Mouse (Mus musculus) WW6 (cell line): ENCODE data around the gene Zzef1.

ENCODE experiments used
- DNase-seq: peaks from one replicate; pipeline ENCODE4 v3.0.0-alpha.2; 2013; ENCODE audit warnings: low read depth, low spot score

The Zzef1 gene

DNA sequence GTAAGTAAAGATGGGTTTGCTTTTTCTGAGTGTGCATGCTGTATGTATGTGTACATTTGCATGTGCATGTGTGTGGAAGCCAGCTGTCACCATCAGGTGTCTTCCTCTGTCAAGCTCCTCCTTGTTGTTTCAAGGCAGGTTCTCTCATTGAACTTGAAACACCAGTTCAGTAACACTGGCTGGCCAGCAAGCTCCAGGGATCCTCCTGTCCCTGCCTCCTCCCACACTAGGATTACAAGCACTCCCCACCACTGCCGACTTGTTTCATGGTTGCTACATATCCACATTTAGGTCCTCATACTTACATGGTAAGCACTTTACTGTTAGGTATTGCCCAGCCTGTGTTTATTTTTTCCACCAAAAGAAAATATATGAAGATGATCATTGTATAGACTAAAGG lies 96.6 kb downstream of the Zzef1 start:
- no peak for DNase-seq

DNA sequence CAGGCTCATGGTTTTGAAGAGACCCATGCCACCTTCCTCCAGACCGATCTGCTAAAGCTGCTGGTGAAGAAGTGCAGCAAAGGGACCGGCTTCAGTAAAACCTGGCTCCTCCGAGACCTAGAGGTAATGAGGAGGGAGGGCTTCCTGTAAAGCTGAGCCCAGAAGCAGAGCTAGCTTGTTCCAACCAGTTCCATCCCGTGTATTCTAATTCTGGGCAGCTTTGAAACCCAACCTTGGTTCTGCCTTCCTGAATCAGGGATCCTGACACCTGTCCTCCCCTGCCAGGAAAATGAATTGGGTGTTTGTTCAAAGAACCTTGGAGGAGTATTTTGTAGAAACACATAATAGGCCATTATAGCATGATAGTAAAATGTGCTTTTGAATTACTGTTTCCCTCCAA lies 112.4 kb downstream of the Zzef1 start:
- DNase-seq: peak; percentile 39

DNA sequence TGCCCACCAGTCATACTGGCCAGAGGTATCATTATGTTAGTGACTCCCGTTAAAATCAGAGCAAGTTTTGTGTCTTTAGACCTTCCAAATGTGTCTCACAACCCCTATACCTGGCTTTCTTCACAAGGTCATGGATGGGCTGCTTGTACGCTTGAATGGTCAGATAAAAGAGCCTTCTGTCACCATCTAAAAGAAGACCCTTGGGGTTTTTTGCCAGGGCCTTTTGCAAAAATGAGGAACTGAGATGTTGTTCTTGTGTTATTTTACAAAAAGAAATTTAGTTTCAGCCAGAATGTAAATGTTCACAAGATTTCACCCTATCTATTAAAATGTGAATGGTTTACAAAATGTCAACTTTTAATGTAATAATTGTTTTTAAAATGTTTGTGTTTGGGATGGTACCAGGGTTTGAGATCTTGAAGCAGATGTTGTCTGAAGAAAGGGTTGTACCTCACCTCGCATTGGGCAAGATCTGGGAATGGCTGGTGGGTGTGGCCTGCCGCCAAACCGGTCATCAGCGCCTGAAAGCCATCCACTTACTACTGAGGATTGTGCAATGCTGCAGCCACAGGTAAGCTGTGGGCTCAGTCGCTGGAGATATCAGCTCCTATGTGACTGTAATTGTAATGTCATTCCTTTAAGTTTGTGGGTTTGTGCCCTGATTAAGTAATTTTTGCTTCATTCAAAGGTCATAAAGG lies 121.4 kb downstream of the Zzef1 start:
- DNase-seq: no peak

DNA sequence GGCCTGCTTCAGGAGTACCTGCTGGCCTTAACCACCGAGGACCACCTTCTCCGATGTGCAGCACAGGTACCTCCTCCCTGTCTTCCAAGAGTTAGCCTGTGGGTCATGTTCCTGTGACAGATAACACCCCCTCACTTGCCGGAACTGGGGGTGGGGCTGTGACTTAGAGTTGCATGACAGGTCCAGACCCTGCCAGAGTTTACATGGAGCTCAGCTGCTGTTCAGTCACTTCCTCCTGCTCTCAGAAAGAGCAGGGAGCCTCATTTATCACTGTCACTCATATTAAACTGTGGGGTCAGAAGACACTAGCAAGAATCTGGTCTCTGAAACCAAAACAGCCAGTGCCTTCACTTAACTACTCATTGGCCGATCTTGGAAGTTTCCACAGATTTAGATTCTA lies 127.1 kb downstream of the Zzef1 start:
- no peak for DNase-seq

DNA sequence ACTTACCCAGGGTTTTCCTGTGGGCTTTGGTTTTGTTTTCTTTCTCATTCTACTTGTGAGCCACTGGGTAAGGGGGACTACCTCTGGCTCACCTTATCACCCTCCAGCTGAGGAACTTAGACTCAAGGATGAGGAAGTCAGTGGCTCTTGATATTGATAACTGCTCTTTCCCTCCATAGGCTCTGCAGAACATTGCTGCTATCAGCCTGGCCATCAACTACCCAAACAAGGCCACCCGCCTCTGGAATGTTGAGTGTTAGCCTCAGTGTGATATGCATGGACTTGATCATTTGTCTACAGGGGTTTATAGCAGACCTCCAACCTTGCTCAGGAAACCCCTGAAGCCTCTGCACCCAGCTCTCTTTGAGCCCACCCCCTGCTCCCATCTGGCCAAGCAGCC lies 128.4 kb downstream of the Zzef1 start:
- DNase-seq: no peak

DNA sequence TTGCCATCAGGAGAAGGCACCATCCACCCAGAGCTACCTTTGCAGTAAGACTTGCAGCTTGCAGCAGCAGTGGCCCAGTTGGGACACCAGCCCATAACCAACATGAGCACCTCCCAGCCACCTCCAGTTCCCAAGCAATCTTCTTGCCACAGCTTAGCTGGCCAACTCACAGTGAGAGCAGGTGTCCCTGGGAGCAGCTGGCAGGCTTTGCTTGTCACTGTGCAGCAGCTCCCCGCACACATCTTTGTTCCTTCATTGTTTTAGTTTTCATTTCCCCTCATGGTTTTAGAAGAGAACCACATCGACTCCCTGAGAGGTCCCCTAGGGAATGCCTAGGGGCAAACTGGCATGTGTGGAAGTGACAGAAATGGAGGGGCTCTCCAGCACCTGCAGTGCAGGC lies 129.0 kb downstream of the Zzef1 start:
- DNase-seq: no peak

DNA sequence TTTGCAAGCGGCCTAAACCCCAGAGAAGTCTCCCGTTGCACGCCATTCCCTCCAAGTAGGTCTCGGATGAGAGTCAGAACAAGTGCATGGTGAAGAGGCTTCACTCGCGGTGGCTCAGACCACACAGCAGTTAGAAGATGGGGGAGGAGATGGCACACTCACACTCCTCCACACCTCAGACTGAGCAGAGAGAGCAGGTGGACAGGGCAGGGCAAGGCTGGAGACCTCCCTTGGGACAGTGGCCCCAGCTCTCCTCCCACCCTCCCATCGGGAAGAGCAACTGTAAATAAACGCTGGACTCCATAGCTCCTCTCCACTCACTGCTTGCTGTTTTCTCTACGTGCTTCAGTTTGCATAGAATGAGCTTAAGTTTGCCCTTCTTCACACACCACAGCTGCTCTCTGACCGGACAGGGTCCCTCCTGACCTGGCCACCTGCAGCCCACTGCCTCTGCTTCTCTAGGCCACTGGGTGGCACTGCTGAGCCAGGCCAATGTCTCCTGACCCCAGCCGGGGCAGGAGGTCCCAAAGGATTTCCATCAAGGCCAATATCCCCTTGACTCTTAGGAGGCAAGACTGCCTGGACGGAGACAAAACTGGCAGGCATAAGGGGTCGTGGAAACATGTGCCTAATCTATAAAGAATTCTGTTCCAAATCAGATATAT lies 130.3 kb downstream of the Zzef1 start:
- DNase-seq: no peak

DNA sequence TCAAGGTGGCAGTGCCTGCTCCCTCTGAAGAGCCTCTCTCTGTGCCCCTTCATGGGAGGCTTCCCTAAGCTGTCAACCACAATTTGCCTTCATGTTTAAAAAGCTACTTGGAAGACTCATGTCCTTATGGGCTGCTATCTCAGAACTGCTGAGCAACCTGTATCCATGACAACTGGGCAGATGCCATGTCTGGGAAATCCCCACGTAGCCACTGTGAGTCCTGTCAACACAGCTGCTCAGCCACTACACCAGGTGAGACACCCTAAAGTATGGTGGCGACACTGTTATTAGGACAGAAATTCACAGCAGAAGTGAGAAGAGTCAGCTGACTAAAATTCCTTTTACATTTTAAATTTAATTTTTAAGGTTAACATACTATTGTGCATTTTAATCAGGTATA lies 132.5 kb downstream of the Zzef1 start:
- no peak for DNase-seq

DNA sequence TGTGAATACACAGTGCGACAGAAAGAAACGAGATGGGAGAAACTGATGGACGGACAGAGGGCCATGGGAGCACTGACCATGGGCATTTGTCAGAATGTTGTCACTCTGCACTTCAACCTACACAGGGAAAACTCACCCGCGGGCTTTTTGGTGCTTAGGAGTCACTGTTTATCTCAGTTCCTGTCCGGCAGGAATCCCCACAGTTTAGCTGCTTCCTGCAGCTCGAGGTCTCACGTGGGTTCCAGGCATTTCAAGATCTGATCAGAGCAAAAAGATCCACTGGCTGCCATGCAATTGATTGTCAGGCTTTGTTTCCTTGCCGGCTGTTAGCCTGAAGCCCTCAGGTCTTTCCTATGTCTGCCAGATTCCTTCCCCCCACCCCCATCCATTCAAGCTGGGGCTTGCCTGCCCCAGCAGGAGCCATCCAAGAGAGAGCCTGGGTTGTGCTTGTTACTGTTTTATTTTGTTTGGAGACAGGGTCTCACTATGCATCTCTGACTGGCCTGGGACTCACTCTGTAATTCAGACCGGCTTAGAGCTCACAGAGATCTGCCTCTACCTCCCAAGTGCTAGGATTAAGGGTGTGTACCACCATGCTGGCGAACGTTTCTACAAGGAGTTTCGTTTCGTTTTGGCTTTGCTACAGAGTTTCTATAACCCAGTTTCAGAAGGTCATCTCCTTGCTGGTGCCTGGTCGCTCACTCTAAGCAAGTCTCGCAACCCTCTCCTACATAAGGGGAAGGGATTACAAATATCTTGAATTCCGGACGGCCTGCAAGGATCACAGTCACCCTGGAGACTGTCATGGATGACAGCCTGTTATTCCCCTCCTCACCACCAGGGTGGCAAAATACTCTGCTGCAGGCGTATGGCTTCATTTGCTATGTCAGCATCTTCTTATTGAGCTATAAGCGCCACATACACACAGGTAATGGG lies 144.4 kb downstream of the Zzef1 start:
- DNase-seq: peak; percentile 63

DNA sequence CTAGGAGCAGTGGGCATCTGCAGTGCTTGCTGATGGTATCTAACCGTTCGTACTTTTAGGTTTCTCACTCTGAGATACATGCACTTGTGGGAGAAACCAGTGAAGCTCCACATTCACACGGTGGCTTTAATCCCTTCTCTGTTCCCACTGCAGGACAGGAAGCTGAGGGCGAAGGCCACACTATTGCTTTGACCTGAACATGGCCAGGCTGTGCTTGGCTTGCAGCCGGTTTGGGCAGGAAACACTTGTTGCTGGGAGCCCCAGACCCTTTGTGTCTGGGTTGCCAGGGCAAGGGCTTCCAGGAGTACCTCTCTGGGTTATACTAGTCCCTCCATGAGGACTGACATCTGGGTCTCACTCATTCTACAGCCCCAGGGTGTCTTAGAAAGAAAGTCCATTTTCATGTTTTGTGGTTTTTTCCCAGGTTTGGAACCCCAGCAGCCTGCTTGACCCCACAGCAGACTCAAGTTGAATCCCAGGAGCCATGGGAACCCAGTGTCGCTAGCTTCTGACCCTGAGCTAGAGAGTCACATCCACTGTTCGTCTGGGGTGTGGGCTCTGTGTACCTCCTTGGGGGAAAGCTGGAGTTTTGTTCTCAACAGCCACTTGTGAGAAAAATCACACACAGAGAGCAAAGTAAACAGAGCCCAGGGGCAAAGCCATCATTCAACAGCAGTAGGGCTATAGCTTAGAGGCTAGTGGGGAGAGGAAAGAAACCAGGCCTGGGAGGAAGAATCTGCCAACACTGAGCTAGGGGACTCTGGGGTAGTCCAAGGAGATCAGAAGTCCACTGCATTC lies 149.2 kb downstream of the Zzef1 start:
- no peak for DNase-seq

DNA sequence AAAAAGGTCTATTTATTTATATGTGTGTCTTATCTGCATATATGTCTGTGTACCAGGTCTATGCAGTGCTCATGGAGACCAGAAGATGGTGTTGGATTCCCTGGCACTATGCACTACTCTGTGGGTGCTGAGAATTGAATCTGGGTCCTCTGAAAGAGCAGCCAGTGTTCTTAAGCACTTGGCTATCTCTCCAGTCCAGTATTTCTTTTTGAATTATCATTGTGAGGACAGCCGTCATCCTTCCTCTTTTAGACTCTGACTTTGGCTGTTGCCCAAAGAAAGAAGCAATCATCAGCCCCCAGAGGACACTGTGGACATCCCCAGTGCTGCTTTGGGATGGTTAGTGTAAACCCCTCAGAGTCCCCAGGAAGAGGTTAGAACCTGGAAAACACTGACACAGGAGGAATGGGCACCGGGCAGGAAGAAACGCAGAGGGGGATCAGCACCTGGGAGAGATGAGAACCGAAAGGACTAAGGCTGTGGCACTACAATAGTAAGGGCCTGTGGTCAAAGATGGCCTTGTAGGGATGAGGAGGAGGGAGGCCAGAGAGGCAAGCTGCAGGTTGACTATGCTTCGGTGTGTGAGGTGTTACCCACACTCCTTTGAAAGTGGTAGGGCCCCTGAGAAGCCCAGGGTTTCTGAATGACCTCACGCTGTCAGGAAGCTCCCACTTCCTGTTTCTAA lies 150.0 kb downstream of the Zzef1 start:
- DNase-seq: no peak

DNA sequence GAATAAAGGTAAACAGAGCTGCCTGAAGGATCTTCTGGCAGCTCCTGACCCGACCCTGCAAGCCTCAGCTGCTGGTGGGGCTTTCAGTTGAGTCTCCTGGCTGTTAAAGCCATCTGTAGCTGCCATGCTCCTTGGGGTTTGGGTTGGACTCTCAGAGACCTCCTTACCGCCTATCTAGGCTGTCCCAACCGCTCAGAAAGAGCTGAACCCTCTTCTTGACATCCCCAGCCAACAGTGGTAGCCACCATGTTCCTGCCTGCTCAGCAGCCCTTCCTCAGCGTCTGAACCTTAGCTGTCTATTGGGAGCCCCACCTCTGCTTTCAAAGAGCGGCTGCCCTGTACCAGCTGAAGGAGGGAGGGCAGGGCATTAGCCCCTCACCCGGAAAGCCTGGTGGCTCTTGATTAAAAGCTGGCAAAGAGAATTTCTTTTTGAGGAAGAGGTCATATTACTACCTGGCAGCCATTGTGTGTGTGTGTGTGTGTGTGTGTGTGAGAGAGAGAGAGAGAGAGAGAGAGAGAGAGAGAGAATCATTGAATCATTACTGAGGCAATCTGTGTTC lies 150.6 kb downstream of the Zzef1 start:
- DNase-seq: no peak

DNA sequence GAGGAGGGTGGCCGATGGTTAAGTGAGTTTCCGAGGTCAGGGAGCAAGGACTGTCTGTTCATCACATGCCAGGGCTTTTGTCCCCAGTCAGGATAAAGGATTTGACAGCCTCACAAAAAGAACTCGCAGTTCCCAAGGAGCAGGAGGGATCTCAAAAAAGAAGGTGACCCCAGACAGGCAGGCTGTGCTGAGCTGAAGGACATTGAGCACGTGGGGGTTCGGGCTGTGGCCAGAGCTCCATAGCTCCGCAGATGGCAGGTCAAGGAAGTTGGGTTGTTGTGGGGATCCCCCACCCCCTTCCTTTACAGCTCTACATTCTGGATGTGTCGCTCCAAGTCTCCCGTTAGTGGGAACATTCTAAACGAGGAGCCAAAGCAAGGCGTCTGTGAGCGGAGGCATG lies 151.8 kb downstream of the Zzef1 start:
- no peak for DNase-seq

DNA sequence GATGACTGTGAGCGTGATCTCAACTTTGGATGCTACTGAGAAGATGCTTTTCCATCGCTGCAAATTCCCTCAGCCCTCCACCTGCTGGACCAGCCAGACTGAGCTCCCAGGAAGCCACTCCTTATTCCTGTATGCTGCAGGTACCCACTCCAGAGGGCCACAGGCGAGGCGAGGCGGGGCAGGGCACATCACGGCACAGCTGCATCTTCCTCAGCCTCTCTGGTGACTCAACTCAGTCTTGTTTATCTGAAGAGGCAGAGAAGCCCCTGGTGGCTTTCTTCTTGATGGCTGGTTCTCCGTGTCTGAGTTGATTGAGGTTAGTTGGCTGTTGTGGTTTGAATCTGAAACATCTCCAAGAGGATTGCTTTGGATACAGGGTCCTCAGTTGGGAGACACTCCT lies 152.2 kb downstream of the Zzef1 start:
- DNase-seq: no peak

DNA sequence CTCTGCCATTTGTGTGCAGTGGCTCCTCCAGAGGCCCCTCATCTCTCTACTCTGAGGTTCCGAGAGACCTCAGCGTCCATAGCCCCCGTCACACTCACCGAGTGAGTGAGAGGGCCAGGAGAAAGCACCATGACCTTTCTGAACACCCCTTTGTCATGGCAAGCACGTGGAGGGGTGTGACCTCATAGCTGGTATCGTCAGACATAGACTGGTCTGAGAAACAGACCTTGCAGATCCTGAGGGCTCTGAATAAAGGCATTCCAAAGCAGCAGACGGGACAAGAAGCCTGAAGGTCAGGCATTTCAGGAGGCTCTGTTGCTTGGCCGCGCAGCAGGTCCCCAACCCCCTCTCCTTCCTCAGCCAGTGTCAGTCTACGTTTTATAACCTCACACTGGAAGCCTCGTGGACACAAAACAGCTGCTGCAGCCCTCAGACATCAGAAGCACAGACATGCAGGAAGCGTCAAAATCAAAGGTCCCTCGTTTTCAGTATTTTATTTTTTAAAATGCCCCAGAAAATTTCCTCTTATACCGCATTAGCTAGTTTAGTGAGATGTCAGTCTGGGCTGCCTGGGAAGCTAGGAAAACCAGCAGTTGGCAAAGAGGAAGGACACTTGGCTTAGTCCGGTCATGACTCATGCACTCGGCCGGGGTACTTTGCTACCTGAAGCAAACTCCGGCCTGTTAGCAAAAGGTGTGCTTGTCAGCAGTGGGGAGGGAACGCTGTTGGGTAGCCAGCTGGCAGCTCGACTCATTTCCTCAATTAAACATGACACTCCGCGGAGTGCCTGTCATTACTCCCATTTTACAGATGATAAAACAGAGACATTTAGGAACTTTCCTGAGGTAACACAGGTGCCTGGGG lies 155.3 kb downstream of the Zzef1 start:
- DNase-seq: no peak

DNA sequence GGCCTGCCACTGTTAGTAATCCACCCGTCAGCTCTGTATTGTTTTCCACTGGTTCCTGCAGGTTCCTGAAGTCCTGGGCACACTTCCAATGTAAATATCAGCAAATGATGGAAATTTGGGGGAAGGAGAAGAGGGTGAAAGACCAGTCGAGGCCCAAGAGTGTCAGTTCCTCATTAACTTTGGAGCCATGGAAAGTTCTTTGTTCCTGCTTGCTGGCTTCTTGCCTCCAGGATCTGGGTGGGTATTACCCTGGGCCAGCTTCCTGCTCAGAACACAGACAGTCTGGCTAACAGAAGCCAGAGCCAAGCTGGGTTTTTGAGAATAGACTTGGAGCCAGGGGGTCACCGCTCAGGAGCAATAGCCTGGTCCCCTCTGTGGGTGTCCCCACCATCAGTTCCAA lies 156.2 kb downstream of the Zzef1 start:
- no peak for DNase-seq

DNA sequence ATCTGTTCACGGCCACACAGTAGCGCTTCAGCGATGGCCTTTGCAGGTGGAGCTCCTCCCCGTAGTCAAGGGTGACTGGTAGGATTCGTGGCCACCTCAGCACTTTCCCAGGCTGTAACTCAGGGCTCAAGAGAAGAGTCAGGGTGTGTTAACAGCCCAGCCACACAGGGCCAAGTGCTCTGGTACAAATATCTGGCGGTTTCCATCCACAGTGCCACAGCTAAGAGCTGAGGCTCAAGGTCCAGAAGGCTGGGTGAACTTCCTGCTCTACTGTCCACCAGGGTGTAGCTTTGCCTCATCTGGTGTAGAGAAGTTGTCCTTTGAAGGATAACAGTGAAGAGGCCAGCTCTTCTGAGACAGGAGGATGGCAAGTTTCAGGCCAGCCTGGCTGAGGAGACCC lies 156.7 kb downstream of the Zzef1 start:
- no peak for DNase-seq

DNA sequence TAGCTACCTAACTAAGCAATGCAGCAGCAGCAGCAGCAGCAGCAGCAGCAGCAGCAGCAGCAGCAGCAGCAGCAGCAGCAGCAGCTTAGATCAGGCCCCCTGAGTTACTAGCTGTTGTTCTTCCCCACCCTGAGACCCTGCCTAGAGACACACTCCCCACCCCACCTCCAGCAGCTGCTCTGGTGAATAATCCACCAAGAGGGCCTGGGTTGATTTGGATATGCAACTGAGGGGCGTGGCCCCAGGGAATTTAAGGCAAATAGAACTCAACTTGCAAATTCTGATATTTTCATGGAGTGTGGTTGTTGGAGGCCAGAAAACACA lies 157.1 kb downstream of the Zzef1 start:
- no peak for DNase-seq

DNA sequence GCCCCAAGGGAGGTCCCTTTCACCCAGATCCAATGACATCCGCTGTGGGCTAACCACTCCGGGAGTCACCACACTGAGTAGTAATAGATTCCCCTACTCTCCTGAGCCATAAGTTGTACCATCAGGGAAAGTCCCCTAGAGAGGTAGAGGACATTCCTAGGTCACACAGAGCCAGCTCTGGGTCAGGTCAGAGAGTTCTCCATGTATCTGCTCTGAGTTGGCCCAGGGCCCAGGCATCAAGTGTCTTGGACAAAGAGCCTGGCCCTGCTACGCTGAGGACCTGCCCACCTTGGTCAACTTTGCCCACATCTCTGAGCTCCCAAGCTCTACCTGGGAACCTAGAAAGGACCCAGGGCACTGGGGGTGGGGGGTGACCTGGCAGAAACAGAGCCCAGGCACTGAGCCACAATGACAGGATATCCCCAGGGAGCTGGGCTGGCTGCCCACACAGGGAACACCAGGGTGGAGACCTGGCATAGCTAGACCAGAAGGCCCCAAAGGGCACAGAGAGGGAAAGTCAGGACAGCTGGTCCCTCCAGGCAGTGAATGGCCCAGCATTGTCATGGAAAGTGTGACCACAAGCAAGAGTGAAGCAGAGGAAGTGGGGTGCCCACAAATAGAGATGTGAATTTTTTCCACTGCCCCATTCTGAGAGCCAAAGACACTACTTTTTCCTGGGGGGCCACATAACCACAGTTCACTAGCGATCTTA lies 157.6 kb downstream of the Zzef1 start:
- no peak for DNase-seq
